Mouse (Mus musculus) cerebral cortex, adult 2 months (tissue): ENCODE data around the gene Rpl31.

Source experiments
- WGBS: fragments of 180-500 bp; shearing (Covaris S2); methylation state at CpG from one replicate; pipeline ENCODE4 v1.1.7; 2018; 5-methylcytosine and 5-hydroxymethylcytosine counted together

Gene Rpl31

GRCm38 (mm10) chr1:39367601-39368266 lies at the start of gene Rpl31:
Gene Rpl31, plus strand, starts transcription at chr1:39367842.
- WGBS: under 1% methylated on average over 62 of the region's 62 CpGs

- 48% methylated on average over 2 of the region's 2 CpGs for WGBS
Observed at GRCm38 (mm10) chr1:39317935-39318334, 49.7 kb upstream of the Rpl31 start.

DNA sequence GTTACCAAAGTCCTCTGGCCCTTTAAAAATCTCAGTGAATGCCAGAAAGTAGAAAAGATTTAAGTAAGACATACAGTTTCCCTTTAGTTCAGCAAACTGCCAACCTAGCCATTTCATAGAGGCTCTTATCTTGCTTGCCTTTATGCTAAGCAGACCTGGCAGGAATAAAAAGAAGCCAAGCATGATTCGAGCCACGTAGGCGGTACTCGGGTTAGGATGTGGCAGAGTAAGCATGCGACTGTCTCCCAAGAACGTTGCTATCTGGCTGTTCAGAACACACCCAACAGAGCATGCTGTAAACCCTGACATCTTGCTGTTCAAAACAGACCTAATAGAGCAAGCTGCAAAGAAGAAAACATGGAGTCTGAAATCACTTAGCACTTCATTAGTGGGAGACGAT lies 48.8 kb upstream of the Rpl31 start:
- 31% methylated on average over 7 of the region's 7 CpGs for WGBS

- 78% methylated on average over 6 of the region's 6 CpGs for WGBS
Observed at GRCm38 (mm10) chr1:39321954-39322353, 45.7 kb upstream of the Rpl31 start.

DNA sequence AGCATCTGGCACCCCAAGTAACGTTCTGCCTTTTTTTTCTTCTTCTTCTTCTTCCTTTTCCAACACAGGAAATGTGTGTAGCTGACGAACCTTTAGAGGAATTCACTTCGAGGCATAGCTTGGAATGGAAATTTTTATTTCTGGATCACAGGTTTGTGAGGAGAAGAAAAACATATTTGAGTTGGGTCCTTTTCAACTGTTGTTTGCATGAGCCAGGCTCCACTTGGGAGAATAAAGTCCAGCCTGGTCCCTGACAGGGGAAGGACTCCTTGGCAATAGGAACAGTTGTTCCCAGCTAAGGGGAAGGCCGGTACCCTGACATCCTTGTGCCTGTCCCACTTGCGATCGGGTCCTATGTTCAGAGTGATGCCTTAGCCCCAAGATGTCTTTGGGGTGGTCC lies 42.4 kb upstream of the Rpl31 start:
- 73% methylated on average over 6 of the region's 6 CpGs for WGBS

- 48% methylated on average over 7 of the region's 7 CpGs for WGBS
Observed at GRCm38 (mm10) chr1:39327546-39327945, 40.1 kb upstream of the Rpl31 start.

DNA sequence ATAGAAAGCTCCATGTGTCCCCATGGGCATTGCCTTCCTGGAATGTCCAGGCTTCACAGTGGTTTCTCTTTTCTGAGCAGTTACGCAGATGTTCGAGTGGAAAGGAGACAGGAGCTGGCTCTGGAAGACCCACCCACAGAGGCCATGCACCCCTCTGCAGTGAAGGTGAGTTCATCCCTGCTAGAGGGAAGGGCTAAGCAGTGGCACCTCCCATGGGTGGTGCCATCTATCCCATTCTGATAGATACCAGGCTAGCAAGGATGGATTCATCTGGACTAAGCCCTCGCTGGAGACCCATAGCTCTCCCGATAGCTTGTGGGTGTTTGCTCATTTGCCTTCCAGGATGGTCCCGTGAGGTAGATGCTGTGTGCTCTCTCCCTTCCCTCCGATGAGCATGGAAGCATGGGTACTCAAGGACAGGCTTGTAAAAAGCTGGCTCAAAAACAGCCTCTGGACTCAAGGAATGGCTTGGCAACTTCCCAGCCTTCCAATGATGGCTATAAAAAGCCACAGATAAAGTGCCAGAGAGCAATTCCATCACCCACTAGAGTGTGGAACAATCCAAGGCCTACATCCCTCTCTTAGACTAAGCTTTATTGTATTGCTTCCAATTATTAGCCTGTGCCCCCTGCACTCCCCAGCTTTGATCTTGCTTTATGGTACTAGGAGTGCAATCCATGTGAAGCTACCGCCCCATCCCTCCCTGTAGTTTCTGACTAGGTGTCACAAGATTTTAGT lies 36.6 kb upstream of the Rpl31 start:
- 74% methylated on average over 7 of the region's 7 CpGs for WGBS

GRCm38 (mm10) chr1:39332456-39332855 lies 35.2 kb upstream of the Rpl31 start:
- 90% methylated on average over 4 of the region's 4 CpGs for WGBS

- 54% methylated on average over 15 of the region's 15 CpGs for WGBS
Observed at GRCm38 (mm10) chr1:39335561-39336196, 32.0 kb upstream of the Rpl31 start.

DNA sequence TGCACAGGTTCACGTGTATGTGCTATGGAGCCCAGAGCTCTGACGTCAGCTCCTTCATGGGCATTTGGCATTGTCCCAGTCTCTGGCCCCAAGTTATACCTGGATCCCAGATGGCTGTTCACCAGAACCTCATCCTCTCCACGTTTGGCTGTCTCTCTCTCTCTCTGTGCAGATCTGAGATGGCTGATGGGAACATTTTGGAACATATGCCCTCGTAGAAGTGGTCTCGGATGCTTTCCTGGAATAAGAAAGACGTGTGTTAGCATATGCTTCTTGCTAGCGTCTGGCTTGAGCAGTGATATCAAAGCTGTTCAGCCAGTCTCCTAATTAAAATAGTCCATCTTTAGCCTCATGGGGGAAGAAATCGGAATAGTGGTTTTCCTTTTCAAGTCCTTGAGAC lies 30.9 kb upstream of the Rpl31 start:
- WGBS: 52% methylated on average over 8 of the region's 8 CpGs

DNA sequence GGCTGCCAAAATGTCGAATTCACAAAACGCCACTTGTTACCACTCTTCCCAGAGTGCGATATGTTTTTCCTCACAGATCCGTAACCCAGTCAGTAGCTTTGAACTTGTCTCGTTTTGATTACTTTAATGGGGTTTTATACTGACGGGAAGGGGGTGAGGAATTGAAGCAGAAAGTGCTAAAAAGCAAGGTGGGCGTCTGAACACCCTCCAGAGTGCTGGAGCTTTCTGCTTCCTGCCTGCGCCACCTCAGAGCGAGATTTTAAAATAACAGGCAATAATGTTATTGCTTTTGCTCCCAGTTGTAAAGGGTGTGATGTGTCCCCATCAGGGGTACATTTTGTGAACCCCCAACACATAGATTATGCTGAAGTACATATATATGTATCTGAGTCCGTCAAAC lies 28.8 kb upstream of the Rpl31 start:
- WGBS: 42% methylated on average over 10 of the region's 10 CpGs

DNA sequence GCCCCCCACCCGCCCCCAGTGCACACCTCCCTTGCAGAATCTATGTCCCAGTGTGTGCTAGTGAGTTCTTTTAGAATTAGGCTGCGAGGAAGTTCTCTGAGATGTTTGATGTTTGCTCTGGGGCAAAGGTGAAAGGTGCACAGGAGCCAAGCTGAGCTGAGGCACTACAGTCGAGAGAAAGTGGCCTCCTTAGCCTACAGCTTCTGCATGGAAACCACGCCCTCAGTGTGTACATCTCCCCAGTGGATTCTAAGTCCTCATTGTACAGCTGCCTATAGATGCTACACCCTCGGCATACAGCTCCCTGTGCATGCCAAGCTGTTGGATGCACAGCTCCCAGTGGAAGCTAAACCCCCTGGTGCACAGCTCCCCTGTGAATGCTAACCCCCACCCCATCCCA lies 28.2 kb upstream of the Rpl31 start:
- 38% methylated on average over 5 of the region's 5 CpGs for WGBS

DNA sequence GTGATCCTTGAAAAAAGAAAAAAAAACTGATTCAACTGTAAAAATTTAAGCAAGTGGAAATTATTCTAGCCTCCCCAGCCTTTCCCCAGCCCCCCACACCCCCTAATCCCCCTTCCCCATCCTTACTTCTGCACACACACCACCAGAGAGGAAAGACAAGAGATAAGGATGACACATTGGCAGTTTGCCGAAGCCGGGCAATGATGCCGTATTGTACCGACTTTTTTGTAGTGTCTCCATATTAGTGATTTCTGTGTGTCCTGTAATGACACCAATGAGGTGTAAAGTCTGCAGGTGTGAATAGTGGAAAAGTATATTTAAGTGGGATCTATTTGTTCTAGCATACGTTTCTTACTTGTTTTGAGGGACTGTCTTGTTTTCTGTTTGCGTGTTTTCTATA lies 27.5 kb upstream of the Rpl31 start:
- 73% methylated on average over 6 of the region's 6 CpGs for WGBS

- 19% methylated on average over 8 of the region's 8 CpGs for WGBS
Observed at GRCm38 (mm10) chr1:39340647-39341046, 27.0 kb upstream of the Rpl31 start.

- WGBS: 66% methylated on average over 4 of the region's 4 CpGs
Observed at GRCm38 (mm10) chr1:39341807-39342206, 25.8 kb upstream of the Rpl31 start.

GRCm38 (mm10) chr1:39343242-39343641 lies 24.4 kb upstream of the Rpl31 start:
- 81% methylated on average over 5 of the region's 5 CpGs for WGBS

GRCm38 (mm10) chr1:39344981-39345600 lies 22.6 kb upstream of the Rpl31 start:
- WGBS: 64% methylated on average over 21 of the region's 21 CpGs

DNA sequence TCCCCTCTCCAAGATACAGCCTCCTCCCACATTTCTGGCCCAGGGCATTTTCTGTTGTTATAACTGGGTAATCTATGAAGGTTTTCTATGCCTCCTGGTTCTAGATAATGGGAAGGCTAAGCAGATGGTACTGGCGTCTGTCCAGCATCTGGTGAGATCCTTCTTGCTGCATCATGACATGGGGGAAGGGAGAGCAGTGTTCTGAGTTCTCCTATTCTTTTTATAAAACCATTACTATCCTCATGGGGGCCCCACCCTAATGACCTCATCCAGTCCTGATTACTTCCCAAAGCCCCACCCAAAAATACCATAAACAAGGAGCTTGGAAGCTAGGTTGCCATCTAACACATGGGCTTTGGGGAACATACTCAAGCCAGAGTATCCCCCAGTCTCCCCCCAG lies 18.6 kb upstream of the Rpl31 start:
- WGBS: 40% methylated on average over 1 of the region's 1 CpGs

- 52% methylated on average over 7 of the region's 7 CpGs for WGBS
Observed at GRCm38 (mm10) chr1:39349427-39349826, 18.2 kb upstream of the Rpl31 start.

DNA sequence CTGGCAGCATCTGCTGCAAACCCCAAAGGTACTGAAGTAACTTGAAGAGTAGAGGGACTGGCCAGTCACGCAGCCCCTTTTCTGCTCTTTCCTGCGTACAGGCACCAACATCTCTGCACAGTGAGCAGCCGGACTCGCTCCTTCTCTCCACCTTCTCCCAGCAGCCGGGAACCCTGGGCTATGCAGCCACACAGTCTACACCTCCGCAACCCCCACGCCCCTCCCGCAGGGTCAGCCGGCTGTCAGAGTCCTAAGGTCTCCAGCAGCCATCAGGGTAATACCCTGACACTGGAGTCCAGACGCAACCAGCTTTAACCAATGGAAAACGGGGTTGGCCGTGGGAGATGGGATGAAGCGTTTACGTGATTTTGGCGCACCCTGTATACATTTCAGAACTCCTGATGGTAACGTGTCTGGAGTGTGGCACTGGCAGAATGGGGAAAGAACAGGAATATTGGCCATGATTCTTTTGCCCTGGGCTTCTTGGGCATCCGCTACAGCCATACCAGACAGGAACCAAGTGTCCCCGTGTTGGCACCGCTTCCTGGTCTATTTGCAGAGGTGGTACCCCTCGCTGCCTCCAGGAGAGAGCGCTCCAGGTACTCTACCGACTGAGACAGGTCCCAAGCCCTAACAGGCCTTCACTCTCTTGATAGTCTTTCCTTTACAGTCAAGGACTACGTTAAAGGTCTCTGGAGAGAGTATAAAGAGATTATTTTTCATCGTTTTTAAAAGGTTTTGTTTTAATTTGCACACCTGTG lies 5.7 kb upstream of the Rpl31 start:
- WGBS: 53% methylated on average over 24 of the region's 24 CpGs

GRCm38 (mm10) chr1:39362515-39362893 lies 5.1 kb upstream of the Rpl31 start:
- WGBS: 70% methylated on average over 7 of the region's 7 CpGs

DNA sequence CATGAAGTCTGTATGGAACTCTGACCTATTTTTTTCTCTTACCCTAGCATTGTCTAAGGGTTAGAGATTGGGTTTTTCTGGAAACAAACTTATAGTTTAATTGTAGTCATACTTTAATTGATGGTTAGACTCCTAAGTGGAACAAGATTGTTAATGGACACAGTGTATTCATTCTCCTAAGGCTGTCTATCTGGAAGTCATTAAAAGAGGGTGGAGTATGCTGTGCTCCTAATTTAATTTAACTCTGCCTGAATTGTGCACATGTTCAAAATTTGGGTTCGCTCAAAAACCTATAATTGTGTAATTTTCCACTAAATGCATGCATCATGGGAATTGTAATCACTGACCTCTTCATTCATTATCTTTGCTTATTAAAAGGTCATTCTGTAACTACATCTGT lies 2.1 kb upstream of the Rpl31 start:
- WGBS: 83% methylated on average over 1 of the region's 1 CpGs
